ENCODE assay signal across 8 mouse cellular contexts in the genomic region with DNA sequence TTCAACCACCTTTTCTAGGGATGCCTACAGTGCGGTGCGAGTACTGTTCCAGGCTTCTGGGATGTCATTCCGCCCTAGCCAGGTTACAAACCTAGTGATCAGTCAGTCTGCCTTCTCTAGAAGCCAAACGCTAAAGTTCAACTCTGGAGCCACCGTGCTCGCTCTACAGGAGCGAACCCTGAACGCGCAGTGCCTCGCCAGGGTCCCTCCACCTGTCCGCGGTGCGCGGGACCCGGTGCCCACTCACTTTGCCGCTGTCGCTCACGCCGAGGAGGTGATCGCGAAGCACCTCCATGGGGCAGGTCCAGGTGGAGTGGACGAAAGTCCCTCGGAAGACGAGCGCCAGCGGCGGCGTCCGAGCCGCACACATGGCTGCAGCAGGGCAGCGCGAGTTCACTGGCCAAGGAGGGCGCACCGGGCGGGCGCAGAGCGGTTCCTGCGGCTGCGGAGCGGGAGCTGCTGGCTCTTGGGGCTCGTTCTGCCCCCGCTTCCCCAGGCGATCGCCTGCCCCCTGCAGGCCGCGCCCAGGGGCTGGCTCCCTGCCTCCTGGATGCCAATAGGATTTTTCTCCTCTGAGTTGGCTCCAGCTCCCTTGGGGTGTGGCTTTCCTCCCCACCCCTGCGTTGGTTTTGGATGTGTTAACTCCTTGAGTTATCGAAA. TPM values are rescaled to one million over a fixed set of nuclear protein-coding genes. Genes with fewer than 3 reads are reported as not detected.
DNase-seq lines count a peak whose midpoint lies in the region; ATAC-seq and TF ChIP-seq lines count a peak whose summit lies in the region.

No protein-coding gene starts in this region.

- peak overlapping the region; percentile 61 for H3K4me3 ChIP-seq in embryonic facial prominence, embryonic 10.5 days
- peak overlapping the region; percentile 63 for H3K4me3 ChIP-seq in intestine, postnatal 0 days (ENCODE audit: low read depth, low read length)
- peak overlapping the region; percentile 62 for H3K4me3 ChIP-seq in midbrain, embryonic 10.5 days

- no peaks in the 10 kb centered on the region for H3K36me3 ChIP-seq in embryonic facial prominence, embryonic 10.5 days (replicated peaks)
- H3K36me3 ChIP-seq in intestine, postnatal 0 days (ENCODE audit: control insufficient read depth, insufficient read depth) = no peaks in the 10 kb centered on the region
- H3K36me3 ChIP-seq in midbrain, embryonic 10.5 days = no peaks in the 10 kb centered on the region

- peaks cover 34% of the 10 kb centered on the region for H3K27me3 ChIP-seq in embryonic facial prominence, embryonic 10.5 days (replicated peaks; ENCODE audit: low read depth, poor library complexity, severe bottlenecking)
- H3K27me3 ChIP-seq in intestine, postnatal 0 days (replicated peaks; ENCODE audit: control insufficient read depth, insufficient read depth, low read length) = no peaks in the 10 kb centered on the region
- peaks cover 33% of the 10 kb centered on the region for H3K27me3 ChIP-seq in midbrain, embryonic 10.5 days (ENCODE audit: low read depth, poor library complexity, severe bottlenecking)

- H3K27ac ChIP-seq in embryonic facial prominence, embryonic 10.5 days (replicated peaks) = no peak overlapping the region
- peak overlapping the region; percentile 76; the same call in 1 of the 2 replicates for H3K27ac ChIP-seq in intestine, postnatal 0 days (ENCODE audit: low read depth, low read length)
- H3K27ac ChIP-seq in midbrain, embryonic 10.5 days (replicated peaks) = peak overlapping the region; percentile 28; the same call in 1 of the 2 replicates

- ATAC-seq in intestine, postnatal 0 days = peak; percentile 85

- peak overlapping the region; percentile 78 for H3K4me2 ChIP-seq in intestine, postnatal 0 days (replicated peaks; ENCODE audit: low read depth)

- 2% methylated on average over 48 of the region's 48 CpGs for WGBS in embryonic facial prominence, embryonic 10.5 days
- 1% methylated on average over 47 of the region's 48 CpGs for WGBS in intestine, postnatal 0 days
- WGBS in midbrain, embryonic 10.5 days = 3% methylated on average over 48 of the region's 48 CpGs

- intact Hi-C loops in left cerebral cortex, postnatal 4 days (cut with DNase I) = loop anchor here (10.0 kb wide), 1 partner anchor 93 kb away; no protein-coding TSS in a partner anchor

- H3K9ac ChIP-seq in intestine, postnatal 0 days (ENCODE audit: low read depth, low read length) = peak overlapping the region; percentile 65

- peak; percentile 50 for DNase-seq in WW6 (ENCODE audit: low read depth, low spot score)
- DNase-seq in embryonic facial prominence, embryonic 10.5 days (ENCODE audit: low spot score) = peak; percentile 72
- peak; percentile 17 to 33 for DNase-seq in gastrocnemius, postnatal 4 days (ENCODE audit: low spot score in 2 of 2)
- peak; percentile 34 for DNase-seq in left cerebral cortex, postnatal 4 days
- peak; percentile 47 for DNase-seq in midbrain, embryonic 10.5 days (ENCODE audit: low spot score)
- peak; percentile 64 for DNase-seq in skeletal muscle tissue, adult 2 months (ENCODE audit: low read depth, low spot score)
- DNase-seq in yolk sac, embryonic 10.5 days (ENCODE audit: low spot score) = peak; percentile 32

- peak; percentile 90 for TF ChIP-seq CTCF in intestine, postnatal 0 days (IDR thresholded peaks at IDR 0.05; ENCODE audit: low read depth)

- peaks cover 8% of the 10 kb centered on the region for H3K4me1 ChIP-seq in embryonic facial prominence, embryonic 10.5 days
- no peaks in the 10 kb centered on the region for H3K4me1 ChIP-seq in intestine, postnatal 0 days (replicated peaks; ENCODE audit: control insufficient read depth, insufficient read depth, low read length)
- H3K4me1 ChIP-seq in midbrain, embryonic 10.5 days = peaks cover 10% of the 10 kb centered on the region

- H3K9me3 ChIP-seq in embryonic facial prominence, embryonic 10.5 days = 0 out of 2 replicates have a peak, but pooled peaks cover 3% of the 10 kb centered on the region
- H3K9me3 ChIP-seq in intestine, postnatal 0 days (ENCODE audit: control insufficient read depth) = 0 out of 2 replicates have a peak, but pooled peaks cover 3% of the 10 kb centered on the region
- peaks cover 3% of the 10 kb centered on the region; the same call in 1 of the 2 replicates for H3K9me3 ChIP-seq in midbrain, embryonic 10.5 days (replicated peaks)

RNA-seq across cellular contexts. Expression of a gene that starts 1.0 kb away (rescaled TPM):
- 0.15 TPM in 1 of 2 replicates, not detected in the other for polyA plus RNA-seq in embryonic facial prominence, embryonic 10.5 days (2016; fragmentation: Nextera tagmentation; extraction: Ambion mirVana)
- total RNA-seq in gastrocnemius, postnatal 4 days (2021) = 1 to 10 TPM; 1.0 to 1.4 TPM
- 37.3 and 46.8 TPM in 2 replicates for polyA plus RNA-seq in intestine, postnatal 0 days (2015; fragmentation: Nextera tagmentation; extraction: Ambion mirVana)
- 100 to 1,000 TPM; 124 to 132 TPM for total RNA-seq in left cerebral cortex, postnatal 4 days (2021)
- polyA plus RNA-seq in midbrain, embryonic 10.5 days (2016; fragmentation: Nextera tagmentation; extraction: Ambion mirVana) = not detected in 2 replicates

Comparison
In these comparisons a context has a peak if more than half of its experiments do, and no peak if none do; other contexts are left out.
1. RNA of a gene that starts 1.0 kb away (polyA plus RNA-seq): 37.3 to 46.8 TPM in intestine, postnatal 0 days; 0.15 TPM in embryonic facial prominence, embryonic 10.5 days and not detected in midbrain, embryonic 10.5 days; every median in the first group is over 10 times any median in the second.
2. Peak in every context shown above with its lines, with median percentiles within 50 percentile points of each other: DNase-seq and H3K4me3 ChIP-seq.